Mouse (Mus musculus) gastrocnemius, postnatal 10 days (tissue): ENCODE data around the gene Polr2b. TPM values are rescaled to one million over a fixed set of nuclear protein-coding genes. Genes with fewer than 3 reads are reported as not detected.

Experiments
- DNase-seq: peaks from one replicate; pipeline ENCODE4 v3.0.0; 2021; ENCODE audit warnings: mixed read lengths
- long read RNA-seq, 2 experiments: library from polyadenylated mRNA; stranded (forward); transcript quantifications; one replicate each; pipeline ENCODE4 v2.0.0; 2021
- total RNA-seq, 2 experiments: library from RNA; stranded (reverse); gene quantifications; 2 replicates each; pipeline ENCODE4 v1.2.3; 2021

The Polr2b gene
- 10 to 100 TPM; 26.1 to 27.7 TPM for total RNA-seq
- long read RNA-seq, experiment 1, full-length matches to known transcripts = 54 of 69 reads
- long read RNA-seq, experiment 1, partial matches to known transcripts = 3 of 69 reads
- long read RNA-seq, experiment 1, other reads (novel, unspliced or antisense) = 12 of 69 reads
- long read RNA-seq, experiment 2, full-length matches to known transcripts = 41 of 55 reads
- long read RNA-seq, experiment 2, partial matches to known transcripts = 4 of 55 reads
- long read RNA-seq, experiment 2, other reads (novel, unspliced or antisense) = 10 of 55 reads

DNA sequence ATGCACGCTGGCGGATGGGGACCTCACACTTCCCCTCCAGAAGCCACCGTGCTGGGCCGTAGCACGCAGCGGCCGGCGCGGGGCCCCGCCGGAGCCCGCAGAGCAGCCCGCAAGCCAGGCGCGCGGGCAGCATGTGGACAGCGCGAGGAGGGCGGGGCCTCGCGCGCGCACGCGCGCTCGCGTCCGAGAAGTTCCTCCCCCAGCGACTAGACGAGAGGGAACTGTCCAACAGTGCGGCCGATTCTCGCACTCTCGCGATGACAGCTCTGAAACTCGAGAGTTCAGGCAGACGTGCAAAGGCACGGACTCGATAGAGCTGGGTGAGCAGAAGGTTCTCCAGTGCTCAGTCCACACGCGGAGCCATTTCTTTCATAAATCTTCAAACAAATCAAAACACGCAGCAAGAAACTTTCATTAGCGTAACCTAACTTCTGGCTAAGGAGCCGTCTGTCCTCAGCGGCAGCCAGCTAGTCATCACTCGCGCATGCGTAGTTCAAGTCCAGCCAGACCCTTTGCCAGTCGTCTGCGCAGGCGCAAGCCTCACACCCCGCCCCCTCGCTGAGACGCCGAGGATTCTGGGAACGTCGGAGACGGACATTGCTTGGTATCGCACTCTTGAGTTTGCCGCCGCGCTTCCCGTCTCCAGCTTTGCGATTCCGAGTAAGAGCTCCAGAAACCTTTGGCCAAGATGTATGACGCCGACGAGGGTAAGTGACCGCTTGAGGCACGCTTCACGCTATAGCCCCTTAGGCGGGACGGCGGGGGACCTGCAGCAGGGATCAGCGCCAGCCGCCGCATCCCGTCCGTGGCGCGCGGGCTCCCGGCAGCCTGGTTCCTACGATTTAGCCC, at the start of gene Polr2b, which contains the start of gene Noa1:
Gene Polr2b, plus strand, starts transcription at position 224 of the 849 bp plus-strand sequence.
Gene Noa1, minus strand, starts transcription at position 161 of the 849 bp plus-strand sequence.
- peak; percentile 99 for DNase-seq

- DNase-seq = no peak
Measured at GRCm38 (mm10) chr5:77261137-77261536, 48.8 kb upstream of the Polr2b start.

DNA sequence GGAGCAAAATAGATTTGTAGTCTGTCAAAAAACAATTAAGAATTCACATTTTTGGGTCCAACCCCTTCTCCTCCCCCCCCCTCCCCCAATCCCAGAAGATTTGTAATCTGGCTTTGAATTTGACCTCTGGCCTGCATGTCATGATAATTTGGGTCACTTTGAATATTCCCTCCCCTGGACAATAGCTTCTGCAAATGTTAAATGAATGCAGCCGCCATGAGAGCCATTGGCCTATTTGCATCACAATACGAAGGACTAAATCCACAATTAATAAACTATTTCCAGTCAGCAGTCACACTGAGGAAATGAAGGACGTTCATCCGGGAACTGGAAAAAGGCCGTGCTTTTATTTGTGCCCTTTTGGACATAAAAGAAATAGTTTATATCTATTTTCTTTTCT, 47.8 kb upstream of the Polr2b start:
- DNase-seq = no peak

DNA sequence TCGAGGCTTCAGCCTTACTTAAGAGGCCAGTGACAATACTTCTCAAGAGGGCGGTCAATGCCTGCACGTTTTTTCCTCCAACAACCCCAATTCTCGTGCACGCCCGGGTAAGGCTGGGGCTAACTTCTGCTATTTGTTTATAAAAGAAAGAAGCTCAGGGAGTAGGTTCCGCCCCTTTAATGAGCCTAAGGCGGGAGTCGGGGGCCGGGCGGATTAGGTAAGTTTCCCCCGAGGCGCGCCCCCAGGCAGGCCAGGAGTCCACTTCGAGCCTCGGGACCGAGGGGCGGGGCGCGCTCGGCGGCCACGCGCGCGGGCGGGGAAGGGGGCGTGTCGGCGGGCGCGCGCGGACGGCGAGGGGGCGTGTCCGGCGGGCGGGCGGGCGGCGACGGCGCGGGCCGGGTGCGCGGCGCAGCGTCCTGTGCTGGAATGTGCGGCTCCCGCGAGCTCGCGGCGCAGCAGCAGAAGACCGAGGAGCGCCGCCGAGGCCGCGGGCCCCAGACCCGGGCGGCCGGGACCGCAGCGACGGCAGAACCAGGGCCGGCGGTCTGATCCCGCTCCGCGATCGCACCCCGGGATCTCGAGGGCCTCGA, 44.8 kb upstream of the Polr2b start, which contains the start of gene Rest:
Gene Rest, plus strand, starts transcription at position 411 of the 590 bp plus-strand sequence.
- peak; percentile 86 for DNase-seq

GRCm38 (mm10) chr5:77265671-77266065, 44.3 kb upstream of the Polr2b start:
- DNase-seq = peak; percentile 78

DNA sequence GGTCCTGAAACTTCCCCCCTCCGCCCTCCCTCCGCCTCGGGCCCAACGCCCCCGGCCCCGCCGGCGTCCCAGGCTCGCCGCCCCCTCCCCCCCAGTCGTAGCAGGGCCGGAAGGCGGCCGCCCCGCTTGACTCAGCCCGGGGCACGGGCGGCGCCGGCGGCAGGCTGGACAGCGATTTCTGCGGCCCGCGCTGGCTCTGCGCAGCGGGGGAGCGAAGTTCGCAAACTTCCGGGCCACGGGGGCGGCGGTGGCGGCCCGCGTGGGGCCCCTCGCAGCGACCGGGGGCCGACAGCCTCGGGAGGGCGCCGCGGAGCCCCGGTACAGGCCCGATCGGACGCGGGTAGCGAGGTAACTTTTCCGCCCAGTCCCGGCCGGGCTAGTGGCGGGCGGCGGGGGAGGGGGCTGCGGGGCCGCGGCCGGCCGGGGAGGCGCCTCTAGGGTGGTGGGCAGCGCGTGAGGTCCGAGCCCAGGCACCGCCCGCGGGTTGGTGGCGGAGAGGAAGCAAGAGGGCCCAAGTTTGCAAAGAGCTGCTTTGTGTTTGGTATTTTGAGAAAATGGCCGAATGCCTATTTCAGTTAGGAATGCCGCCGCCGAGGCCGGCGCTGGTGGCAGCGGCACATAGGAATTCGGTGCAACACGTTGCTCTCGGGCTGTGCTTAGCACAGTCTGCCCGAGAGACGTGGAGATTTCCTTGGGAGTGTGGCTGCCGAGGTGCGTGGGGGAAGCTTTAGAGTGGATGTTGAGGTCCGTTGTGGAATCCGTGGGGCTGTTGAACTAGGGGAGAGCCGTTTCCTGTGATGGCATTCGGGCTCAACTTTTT, 43.7 kb upstream of the Polr2b start:
- peak; percentile 65 for DNase-seq

DNA sequence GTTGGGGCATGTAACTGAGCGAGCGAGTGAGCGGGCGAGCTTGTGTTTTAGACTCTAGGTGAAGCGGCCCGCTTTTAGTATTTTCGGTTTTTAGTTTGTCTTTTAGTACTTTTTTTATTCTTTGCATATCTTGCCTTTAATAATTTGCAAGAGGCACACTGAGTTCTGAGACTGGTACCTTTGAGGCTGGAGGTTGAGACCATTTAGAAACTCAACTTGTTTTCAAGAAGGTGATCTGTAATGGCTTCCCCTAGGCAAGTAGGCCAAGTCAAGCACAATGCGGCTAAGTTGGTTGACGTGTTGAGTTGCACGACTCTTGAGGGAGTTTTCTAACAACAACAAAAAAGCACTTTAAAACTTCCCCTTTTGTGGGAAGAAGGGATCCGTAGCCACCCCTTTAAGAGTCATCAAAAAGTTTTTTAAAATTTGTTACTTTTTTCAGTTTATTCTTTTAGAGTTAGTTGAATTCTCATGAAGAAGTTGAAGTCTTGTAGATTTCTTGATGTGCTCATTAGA, 43.0 kb upstream of the Polr2b start:
- DNase-seq = no peak

- DNase-seq = no peak
Measured at GRCm38 (mm10) chr5:77267441-77267840, 42.5 kb upstream of the Polr2b start.

- no peak for DNase-seq
Measured at GRCm38 (mm10) chr5:77267957-77268624, 41.9 kb upstream of the Polr2b start.

DNA sequence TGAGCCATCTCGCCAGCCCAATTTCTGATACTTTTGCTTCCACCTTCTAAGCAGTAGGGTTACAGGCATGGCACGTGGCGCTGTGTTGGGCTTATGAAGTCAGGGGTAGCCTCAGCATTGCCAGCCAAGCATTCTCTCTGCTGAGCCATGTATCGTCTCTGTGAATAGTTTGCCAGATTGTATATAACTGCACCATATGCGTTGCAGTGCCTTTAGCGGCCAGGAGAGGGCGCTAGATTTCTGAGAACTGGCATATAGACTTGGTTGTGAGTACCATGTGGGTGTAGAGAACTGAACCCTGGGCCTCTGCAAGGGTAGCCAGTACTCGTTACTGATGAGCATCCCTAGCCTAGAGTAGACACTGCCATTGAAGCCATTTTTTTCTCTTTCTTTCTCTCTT, 40.5 kb upstream of the Polr2b start:
- no peak for DNase-seq

- no peak for DNase-seq
Measured at GRCm38 (mm10) chr5:77273151-77273550, 36.8 kb upstream of the Polr2b start.

GRCm38 (mm10) chr5:77275950-77276349, 34.0 kb upstream of the Polr2b start:
- DNase-seq = peak; percentile 21

- DNase-seq = no peak
Measured at GRCm38 (mm10) chr5:77277204-77277603, 32.7 kb upstream of the Polr2b start.

DNA sequence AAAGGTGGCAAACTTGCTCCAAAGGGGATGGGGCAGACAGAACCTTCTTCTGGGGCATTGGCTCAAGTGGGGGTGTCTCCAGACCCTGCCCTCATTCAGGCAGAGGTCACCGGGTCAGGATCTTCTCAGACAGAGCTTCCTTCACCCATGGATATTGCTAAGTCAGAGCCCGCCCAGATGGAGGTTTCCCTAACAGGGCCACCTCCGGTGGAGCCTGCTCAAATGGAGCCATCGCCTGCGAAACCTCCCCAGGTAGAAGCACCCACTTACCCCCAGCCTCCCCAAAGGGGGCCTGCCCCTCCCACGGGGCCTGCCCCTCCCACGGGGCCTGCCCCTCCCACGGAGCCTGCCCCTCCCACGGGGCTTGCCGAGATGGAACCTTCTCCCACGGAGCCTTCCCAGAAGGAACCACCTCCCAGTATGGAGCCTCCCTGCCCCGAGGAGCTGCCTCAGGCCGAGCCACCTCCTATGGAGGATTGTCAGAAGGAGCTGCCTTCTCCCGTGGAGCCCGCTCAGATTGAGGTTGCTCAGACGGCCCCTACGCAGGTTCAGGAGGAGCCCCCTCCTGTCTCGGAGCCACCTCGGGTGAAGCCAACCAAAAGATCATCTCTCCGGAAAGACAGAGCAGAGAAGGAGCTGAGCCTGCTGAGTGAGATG, 28.3 kb upstream of the Polr2b start:
- DNase-seq = no peak

DNA sequence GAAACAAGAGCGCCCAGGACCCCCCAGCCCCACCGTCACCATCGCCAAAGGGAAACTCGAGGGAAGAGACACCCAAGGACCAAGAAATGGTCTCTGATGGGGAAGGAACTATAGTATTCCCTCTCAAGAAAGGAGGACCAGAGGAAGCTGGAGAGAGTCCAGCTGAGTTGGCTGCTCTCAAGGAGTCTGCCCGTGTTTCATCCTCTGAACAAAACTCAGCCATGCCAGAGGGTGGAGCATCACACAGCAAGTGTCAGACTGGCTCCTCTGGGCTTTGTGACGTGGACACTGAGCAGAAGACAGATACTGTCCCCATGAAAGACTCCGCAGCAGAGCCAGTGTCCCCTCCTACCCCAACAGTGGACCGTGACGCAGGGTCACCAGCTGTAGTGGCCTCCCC, 27.7 kb upstream of the Polr2b start:
- no peak for DNase-seq

GRCm38 (mm10) chr5:77285685-77286084, 24.3 kb upstream of the Polr2b start:
- no peak for DNase-seq

DNA sequence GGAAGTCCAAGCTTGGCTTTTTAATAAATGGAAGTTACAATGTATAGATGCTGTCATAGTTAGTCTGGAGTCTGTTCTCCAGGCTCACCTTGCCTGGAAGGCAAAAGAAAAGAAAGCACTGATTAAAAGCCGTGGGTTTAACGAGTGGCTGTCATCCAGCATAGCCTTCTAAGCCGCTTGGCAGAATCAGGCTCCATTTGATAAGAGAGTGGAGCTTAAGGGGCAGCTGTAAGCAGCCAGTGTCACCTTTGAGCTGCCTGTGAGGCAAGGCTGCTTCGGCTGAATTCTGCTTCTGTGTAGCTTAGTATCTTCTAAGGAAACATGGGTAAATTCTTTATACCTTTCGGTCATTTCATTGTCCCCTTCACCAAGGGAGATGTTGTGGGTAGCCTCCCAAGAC, 23.0 kb upstream of the Polr2b start:
- DNase-seq = no peak

- no peak for DNase-seq
Measured at GRCm38 (mm10) chr5:77287901-77288300, 22.0 kb upstream of the Polr2b start.

- no peak for DNase-seq
Measured at GRCm38 (mm10) chr5:77289686-77290085, 20.3 kb upstream of the Polr2b start.

GRCm38 (mm10) chr5:77290606-77291005, 19.3 kb upstream of the Polr2b start:
- no peak for DNase-seq
